Mouse (Mus musculus) macrophage (primary cell): ENCODE measurements around the gene Fhl3. TPM values are rescaled to one million over a fixed set of nuclear protein-coding genes. Genes with fewer than 3 reads are reported as not detected.

Source experiments
- H3K27ac ChIP-seq: fragments of 350-480 bp; formaldehyde crosslinking; 2 replicates; pipeline ENCODE4 v1.9.0; 2021
- H3K36me3 ChIP-seq: fragments of 350-480 bp; formaldehyde crosslinking; 2 replicates; pipeline ENCODE4 v1.9.0; 2021; ENCODE audit errors: inconsistent target
- H3K4me3 ChIP-seq: fragments of 350-480 bp; formaldehyde crosslinking; 2 replicates; pipeline ENCODE4 v1.9.0; 2021; ENCODE audit errors: inconsistent target
- H3K79me2 ChIP-seq: fragments of 350-480 bp; formaldehyde crosslinking; 2 replicates; pipeline ENCODE4 v1.9.0; 2021; ENCODE audit errors: inconsistent target
- WGBS: methylation state at CpG from one replicate; pipeline ENCODE4 v1.1.7; 2026; ENCODE audit warnings: inconsistent platforms; ENCODE audit not compliant: missing documents; 5-methylcytosine and 5-hydroxymethylcytosine counted together
- polyA plus RNA-seq: library from polyadenylated mRNA; stranded (reverse); fragments of 250-400 nt; gene quantifications from 3 replicates; pipeline ENCODE4 v1.2.4, GENCODE M21; 2018; ENCODE audit warnings: inconsistent platforms
- total RNA-seq, 78 experiments: library from RNA; depleted of rRNA; stranded (reverse); fragments of 250-400 nt; gene quantifications; 1 replicate in 9 of 78; 2 replicates in 24 of 78; 3 replicates in 43 of 78; 4 replicates in 2 of 78; pipeline ENCODE4 v1.2.4; 2018; ENCODE audit warnings: inconsistent platforms in 56 of 78

The Fhl3 gene
- total RNA-seq (2018; cell fraction: chromatin; rRNA removed): 100 to 1,000 TPM in 5 of 26 experiments, 10 to 100 TPM in 21; 19.4 to 246 (median 86.4) TPM
- 100 to 1,000 TPM in 1 of 26 experiments, 10 to 100 TPM in 25; 25.7 to 105 (median 54.7) TPM for total RNA-seq (2018; cell fraction: cytosol; rRNA removed)
- total RNA-seq (2018; cell fraction: nucleus; rRNA removed): 100 to 1,000 TPM in 5 of 26 experiments, 10 to 100 TPM in 21; 31.8 to 142 (median 70.6) TPM
- 24.2 to 70.3 TPM (median 28.8 TPM) in 3 replicates for polyA plus RNA-seq

GRCm38 (mm10) chr4:124700248-124700971, at the start of gene Fhl3:
Fhl3 (plus strand) TSS chr4:124700701.
- H3K36me3 ChIP-seq: no peaks in the 10 kb centered on the region
- H3K27ac ChIP-seq: peak within 1 kb of the TSS; percentile 99
- peak within 1 kb of the TSS; percentile 94 for H3K4me3 ChIP-seq
- peaks cover 56% of the 10 kb centered on the region for H3K79me2 ChIP-seq
- WGBS: 2% methylated on average over 52 of the region's 59 CpGs

- 33% methylated on average over 8 of the region's 9 CpGs for WGBS
- Histone ChIP-seq H3K79me2 (no peaks in the 10 kb centered on the region), H3K27ac (peak overlapping the region; percentile 43), H3K36me3 (no peaks in the 10 kb centered on the region), H3K4me3 (no peak overlapping the region)
These were observed 47.6 kb upstream of the Fhl3 start for GRCm38 (mm10) chr4:124652886-124653285.

- no peaks in the 10 kb centered on the region for H3K36me3 ChIP-seq
- 20% methylated on average over 15 of the region's 15 CpGs for WGBS
- H3K79me2 ChIP-seq: no peaks in the 10 kb centered on the region
- no peak within 1 kb of the TSS for H3K27ac ChIP-seq
- no peak within 1 kb of the TSS; the same call in 1 of the 2 replicates for H3K4me3 ChIP-seq
These were observed 44.0 kb upstream of the Fhl3 start, which contains the start of gene Pou3f1 for GRCm38 (mm10) chr4:124656518-124656853. Pou3f1 (plus strand) TSS chr4:124656807.

GRCm38 (mm10) chr4:124656854-124657650, 43.4 kb upstream of the Fhl3 start:
- Histone ChIP-seq H3K27ac (no peak overlapping the region), H3K36me3 (no peaks in the 10 kb centered on the region), H3K79me2 (no peaks in the 10 kb centered on the region), H3K4me3 (no peak overlapping the region; the same call in 1 of the 2 replicates)
- under 1% methylated on average over 77 of the region's 92 CpGs for WGBS

GRCm38 (mm10) chr4:124657781-124658180, 42.7 kb upstream of the Fhl3 start:
- 4% methylated on average over 39 of the region's 61 CpGs for WGBS
- Histone ChIP-seq H3K27ac (no peak overlapping the region), H3K4me3 (no peak overlapping the region), H3K36me3 (no peaks in the 10 kb centered on the region), H3K79me2 (no peaks in the 10 kb centered on the region)

GRCm38 (mm10) chr4:124658412-124658851, 42.1 kb upstream of the Fhl3 start:
- WGBS: 4% methylated on average over 38 of the region's 39 CpGs
- no peak overlapping the region for H3K4me3 ChIP-seq

GRCm38 (mm10) chr4:124659251-124660217, 41.0 kb upstream of the Fhl3 start:
- Histone ChIP-seq H3K4me3 (no peak overlapping the region; the same call in 1 of the 2 replicates), H3K27ac (no peak overlapping the region), H3K79me2 (no peaks in the 10 kb centered on the region), H3K36me3 (no peaks in the 10 kb centered on the region)
- WGBS: 6% methylated on average over 67 of the region's 68 CpGs

More at GRCm38 (mm10) chr4:124658412-124658851, 42.1 kb upstream of the Fhl3 start:
- H3K79me2 ChIP-seq: no peaks in the 10 kb centered on the region
- H3K36me3 ChIP-seq: no peaks in the 10 kb centered on the region
- no peak overlapping the region for H3K27ac ChIP-seq

- 64% methylated on average over 3 of the region's 3 CpGs for WGBS
- H3K4me3 ChIP-seq: no peak overlapping the region
- no peaks in the 10 kb centered on the region for H3K36me3 ChIP-seq
- H3K27ac ChIP-seq: no peak overlapping the region
- no peaks in the 10 kb centered on the region for H3K79me2 ChIP-seq
These were observed 39.9 kb upstream of the Fhl3 start for GRCm38 (mm10) chr4:124660603-124661002.

- Histone ChIP-seq H3K79me2 (no peaks in the 10 kb centered on the region), H3K4me3 (no peak overlapping the region), H3K36me3 (no peaks in the 10 kb centered on the region), H3K27ac (no peak overlapping the region)
- 26% methylated on average over 3 of the region's 3 CpGs for WGBS
These were observed 37.5 kb upstream of the Fhl3 start for GRCm38 (mm10) chr4:124663034-124663433.

GRCm38 (mm10) chr4:124664185-124664584, 36.3 kb upstream of the Fhl3 start:
- H3K27ac ChIP-seq: no peak overlapping the region

GRCm38 (mm10) chr4:124664604-124665003, 35.9 kb upstream of the Fhl3 start:
- Histone ChIP-seq H3K4me3 (no peak overlapping the region), H3K36me3 (no peaks in the 10 kb centered on the region), H3K27ac (no peak overlapping the region), H3K79me2 (no peaks in the 10 kb centered on the region)
- 82% methylated on average over 15 of the region's 15 CpGs for WGBS

More at GRCm38 (mm10) chr4:124664185-124664584, 36.3 kb upstream of the Fhl3 start:
- H3K4me3 ChIP-seq: no peak overlapping the region
- H3K79me2 ChIP-seq: no peaks in the 10 kb centered on the region
- 77% methylated on average over 8 of the region's 9 CpGs for WGBS
- H3K36me3 ChIP-seq: no peaks in the 10 kb centered on the region

- no peak overlapping the region for H3K4me3 ChIP-seq
- no peak overlapping the region for H3K27ac ChIP-seq
- 45% methylated on average over 14 of the region's 14 CpGs for WGBS
- H3K36me3 ChIP-seq: no peaks in the 10 kb centered on the region
- H3K79me2 ChIP-seq: no peaks in the 10 kb centered on the region
These were observed 32.9 kb upstream of the Fhl3 start for GRCm38 (mm10) chr4:124667476-124668033.

- H3K79me2 ChIP-seq: no peaks in the 10 kb centered on the region
- 33% methylated on average over 8 of the region's 8 CpGs for WGBS
- no peak overlapping the region for H3K27ac ChIP-seq
- H3K36me3 ChIP-seq: no peaks in the 10 kb centered on the region
- no peak overlapping the region for H3K4me3 ChIP-seq
These were observed 32.4 kb upstream of the Fhl3 start for GRCm38 (mm10) chr4:124668078-124668477.
